Mouse (Mus musculus): ENCODE data around the gene Rapgef4. TPM values are rescaled to one million over a fixed set of nuclear protein-coding genes. Genes with fewer than 3 reads are reported as not detected.

Gene Rapgef4
- polyA plus RNA-seq, 1 experiment, result 192 TPM

- Histone ChIP-seq H3K4me1 (ENCODE audit: control insufficient read depth, insufficient read depth, low read length) (peaks cover 48% of the 10 kb centered on the region), H3K4me3 (replicated peaks; ENCODE audit: insufficient read depth, low read depth, low read length) (no peak overlapping the region), H3K27me3 (ENCODE audit: control insufficient read depth, insufficient read depth, low read length) (no peaks in the 10 kb centered on the region), H3K27ac (ENCODE audit: insufficient read depth, low read length) (peak overlapping the region; percentile 94)
- 79% methylated on average over 15 of the region's 15 CpGs for WGBS
- DNase-seq, result no peak
- no peak for TF ChIP-seq POLR2A (IDR thresholded peaks at IDR 0.05; ENCODE audit: borderline replicate concordance, insufficient read depth, low read length)
- no peak for TF ChIP-seq CTCF (IDR thresholded peaks at IDR 0.05; ENCODE audit: borderline replicate concordance, insufficient read depth, low read depth, low read length)
These were observed 39.7 kb downstream of the Rapgef4 start for GRCm38 (mm10) chr2:72020755-72021154.

GRCm38 (mm10) chr2:72021440-72021839 is 40.4 kb downstream of the Rapgef4 start:
- peaks cover 46% of the 10 kb centered on the region for H3K4me1 ChIP-seq (ENCODE audit: control insufficient read depth, insufficient read depth, low read length)
- H3K27ac ChIP-seq (ENCODE audit: insufficient read depth, low read length), result peak overlapping the region; percentile 94
- TF ChIP-seq CTCF (IDR thresholded peaks at IDR 0.05; ENCODE audit: borderline replicate concordance, insufficient read depth, low read depth, low read length) (no peak), POLR2A (IDR thresholded peaks at IDR 0.05; ENCODE audit: borderline replicate concordance, insufficient read depth, low read length) (no peak)
- H3K4me3 ChIP-seq (replicated peaks; ENCODE audit: insufficient read depth, low read depth, low read length), result no peak overlapping the region
- 13% methylated on average over 5 of the region's 5 CpGs for WGBS
- no peak for DNase-seq
- H3K27me3 ChIP-seq (ENCODE audit: control insufficient read depth, insufficient read depth, low read length), result no peaks in the 10 kb centered on the region

GRCm38 (mm10) chr2:72021845-72022244 is 40.8 kb downstream of the Rapgef4 start:
- DNase-seq, result peak; percentile 99 to 100
- WGBS, result 3% methylated on average over 3 of the region's 3 CpGs
- 0 out of 2 replicates have a peak, but pooled peaks have one; percentile 20 for TF ChIP-seq POLR2A (IDR thresholded peaks at IDR 0.05; ENCODE audit: borderline replicate concordance, insufficient read depth, low read length)
- TF ChIP-seq CTCF (IDR thresholded peaks at IDR 0.05; ENCODE audit: borderline replicate concordance, insufficient read depth, low read depth, low read length), result peak; percentile 58; the same call in 1 of the 2 replicates
- no peak overlapping the region for H3K27ac ChIP-seq (ENCODE audit: insufficient read depth, low read length)
- H3K27me3 ChIP-seq (ENCODE audit: control insufficient read depth, insufficient read depth, low read length), result no peaks in the 10 kb centered on the region
- H3K4me1 ChIP-seq (ENCODE audit: control insufficient read depth, insufficient read depth, low read length), result peaks cover 46% of the 10 kb centered on the region
- H3K4me3 ChIP-seq (replicated peaks; ENCODE audit: insufficient read depth, low read depth, low read length), result no peak overlapping the region

GRCm38 (mm10) chr2:72023791-72024190 is 42.8 kb downstream of the Rapgef4 start:
- peaks cover 47% of the 10 kb centered on the region for H3K4me1 ChIP-seq (ENCODE audit: control insufficient read depth, insufficient read depth, low read length)
- no peaks in the 10 kb centered on the region for H3K27me3 ChIP-seq (ENCODE audit: control insufficient read depth, insufficient read depth, low read length)
- 90% methylated on average over 5 of the region's 5 CpGs for WGBS
- no peak for TF ChIP-seq POLR2A (IDR thresholded peaks at IDR 0.05; ENCODE audit: borderline replicate concordance, insufficient read depth, low read length)
- TF ChIP-seq CTCF (IDR thresholded peaks at IDR 0.05; ENCODE audit: borderline replicate concordance, insufficient read depth, low read depth, low read length), result no peak
- H3K4me3 ChIP-seq (replicated peaks; ENCODE audit: insufficient read depth, low read depth, low read length), result no peak overlapping the region
- DNase-seq, result no peak
- peak overlapping the region; percentile 89 for H3K27ac ChIP-seq (ENCODE audit: insufficient read depth, low read length)

DNA sequence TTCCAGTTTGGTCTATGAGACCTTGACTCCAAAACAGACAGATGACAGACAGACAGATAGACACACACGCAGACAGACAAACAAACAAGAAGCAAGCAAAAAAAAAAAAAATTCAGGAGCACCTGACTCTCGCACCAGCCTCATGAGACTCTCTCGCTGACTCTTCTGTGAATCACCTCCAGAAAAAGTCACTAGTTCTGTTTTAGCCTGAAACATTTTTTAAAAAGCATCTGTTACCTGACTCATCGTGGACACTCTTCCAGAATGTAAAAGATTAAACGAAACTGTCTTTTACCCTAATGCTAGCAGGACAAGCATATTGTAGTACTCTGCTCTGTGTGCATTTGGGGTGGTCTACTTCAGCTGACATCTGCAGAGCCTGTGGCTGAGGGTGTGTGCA is 44.6 kb downstream of the Rapgef4 start:
- peaks cover 39% of the 10 kb centered on the region for H3K4me1 ChIP-seq (ENCODE audit: control insufficient read depth, insufficient read depth, low read length)
- 0 out of 2 replicates have a peak overlapping the region, but pooled peaks have one; percentile 61 for H3K27ac ChIP-seq (ENCODE audit: insufficient read depth, low read length)
- TF ChIP-seq CTCF (IDR thresholded peaks at IDR 0.05; ENCODE audit: borderline replicate concordance, insufficient read depth, low read depth, low read length) (no peak), POLR2A (IDR thresholded peaks at IDR 0.05; ENCODE audit: borderline replicate concordance, insufficient read depth, low read length) (no peak)
- WGBS, result 35% methylated on average over 5 of the region's 5 CpGs
- no peak overlapping the region for H3K4me3 ChIP-seq (replicated peaks; ENCODE audit: insufficient read depth, low read depth, low read length)
- H3K27me3 ChIP-seq (ENCODE audit: control insufficient read depth, insufficient read depth, low read length), result no peaks in the 10 kb centered on the region
- no peak for DNase-seq

GRCm38 (mm10) chr2:72026506-72026905 is 45.5 kb downstream of the Rapgef4 start:
- peaks cover 35% of the 10 kb centered on the region for H3K4me1 ChIP-seq (ENCODE audit: control insufficient read depth, insufficient read depth, low read length)
- 0 out of 2 replicates have a peak overlapping the region, but pooled peaks have one; percentile 61 for H3K27ac ChIP-seq (ENCODE audit: insufficient read depth, low read length)
- no peak overlapping the region for H3K4me3 ChIP-seq (replicated peaks; ENCODE audit: insufficient read depth, low read depth, low read length)
- no peak for DNase-seq
- WGBS, result 79% methylated on average over 1 of the region's 1 CpGs
- TF ChIP-seq POLR2A (IDR thresholded peaks at IDR 0.05; ENCODE audit: borderline replicate concordance, insufficient read depth, low read length) (no peak), CTCF (IDR thresholded peaks at IDR 0.05; ENCODE audit: borderline replicate concordance, insufficient read depth, low read depth, low read length) (no peak)
- no peaks in the 10 kb centered on the region for H3K27me3 ChIP-seq (ENCODE audit: control insufficient read depth, insufficient read depth, low read length)

GRCm38 (mm10) chr2:72029081-72029480 is 48.0 kb downstream of the Rapgef4 start:
- H3K27ac ChIP-seq (ENCODE audit: insufficient read depth, low read length), result no peak overlapping the region
- peaks cover 30% of the 10 kb centered on the region for H3K4me1 ChIP-seq (ENCODE audit: control insufficient read depth, insufficient read depth, low read length)
- DNase-seq, result peak in 1 of 2 experiments; percentile 73
- no peak for TF ChIP-seq CTCF (IDR thresholded peaks at IDR 0.05; ENCODE audit: borderline replicate concordance, insufficient read depth, low read depth, low read length)
- TF ChIP-seq POLR2A (IDR thresholded peaks at IDR 0.05; ENCODE audit: borderline replicate concordance, insufficient read depth, low read length), result no peak
- no peaks in the 10 kb centered on the region for H3K27me3 ChIP-seq (ENCODE audit: control insufficient read depth, insufficient read depth, low read length)
- WGBS, result 3% methylated on average over 1 of the region's 1 CpGs
- H3K4me3 ChIP-seq (replicated peaks; ENCODE audit: insufficient read depth, low read depth, low read length), result no peak overlapping the region

GRCm38 (mm10) chr2:72029586-72030144 is 48.6 kb downstream of the Rapgef4 start:
- Histone ChIP-seq H3K4me3 (replicated peaks; ENCODE audit: insufficient read depth, low read depth, low read length) (no peak overlapping the region), H3K27me3 (ENCODE audit: control insufficient read depth, insufficient read depth, low read length) (no peaks in the 10 kb centered on the region), H3K4me1 (ENCODE audit: control insufficient read depth, insufficient read depth, low read length) (peaks cover 34% of the 10 kb centered on the region), H3K27ac (ENCODE audit: insufficient read depth, low read length) (peak overlapping the region; percentile 26)
- 37% methylated on average over 5 of the region's 5 CpGs for WGBS
- TF ChIP-seq POLR2A (IDR thresholded peaks at IDR 0.05; ENCODE audit: borderline replicate concordance, insufficient read depth, low read length), result no peak
- TF ChIP-seq CTCF (IDR thresholded peaks at IDR 0.05; ENCODE audit: borderline replicate concordance, insufficient read depth, low read depth, low read length), result no peak
- peak; percentile 64 to 65 for DNase-seq
